Mouse (Mus musculus) hindbrain, embryonic 14.5 days (tissue): ENCODE measurements around the gene Scaf11. TPM values are rescaled to one million over a fixed set of nuclear protein-coding genes. Genes with fewer than 3 reads are reported as not detected.

ENCODE experiments used
- microRNA-seq: library from miRNA; unstranded; fragments of <30 nt; microRNA quantifications from one replicate; pipeline ENCODE4, GENCODE M21; 2016
- polyA plus RNA-seq: library from polyadenylated mRNA; unstranded; fragments of >200 nt; fragmentation: Nextera tagmentation; extraction: Ambion mirVana; gene quantifications from 2 replicates; pipeline ENCODE4 v1.2.1, GENCODE M21; 2014

Gene Scaf11
- polyA plus RNA-seq, 1 experiment from 2014 or later: 49.6 TPM

Small RNA genes lying within 50 kb of the gene (microRNA-seq; reads per million reads assigned to microRNA genes)
- not detected for gene Gm25397

Other genes with a start within 250 kb of the Scaf11 start
- 23.2 and 23.7 TPM in 2 replicates for gene Arid2, start 173.3 kb downstream of the Scaf11 start, polyA plus RNA-seq
- 133 and 144 TPM in 2 replicates for gene Slc38a1, start 182.1 kb upstream of the Scaf11 start, polyA plus RNA-seq
- 125 and 141 TPM in 2 replicates for gene Slc38a2, start 238.9 kb upstream of the Scaf11 start, polyA plus RNA-seq